Mouse (Mus musculus): ENCODE results near the gene Galk2. TPM values are rescaled to one million over a fixed set of nuclear protein-coding genes. Genes with fewer than 3 reads are reported as not detected.
A peak's percentile ranks its signal among the peaks of the same experiment; 100 is the strongest.

Galk2 gene
- total and polyA plus RNA-seq, 3 experiments: 3.1 to 65.0 (median 21.3) TPM

- Histone ChIP-seq H3K36me3 (replicated peaks) (peaks cover 49% of the 10 kb centered on the region), H3K9me3 (replicated peaks) (no peaks in the 10 kb centered on the region; the same call in 1 of the 2 replicates), H3K4me1 (ENCODE audit: insufficient read depth, low read depth, low read length) (peaks cover 19% of the 10 kb centered on the region), H3K4me3 (ENCODE audit: low read depth, low read length) (no peak overlapping the region), H3K27me3 (ENCODE audit: insufficient read depth, low read length) (no peaks in the 10 kb centered on the region)
- no peak for ATAC-seq (ENCODE audit: extremely low read depth, insufficient number of reproducible peaks, low FRiP score, poor library complexity, severe bottlenecking)
- DNase-seq (ENCODE audit: low spot score): no peak
- TF ChIP-seq CTCF (IDR thresholded peaks at IDR 0.05; ENCODE audit: low read depth, low read length) (no peak), TAL1 (conservative IDR thresholded peaks at IDR 0.05; ENCODE audit: low read depth, low read length) (no peak), POLR2AphosphoS5 (IDR thresholded peaks at IDR 0.05; ENCODE audit: insufficient replicate concordance, low read depth, low read length) (no peak), GATA1 (IDR thresholded peaks at IDR 0.05; ENCODE audit: borderline replicate concordance, low read length) (no peak), GATA2 (IDR thresholded peaks at IDR 0.05; ENCODE audit: borderline replicate concordance, low read depth, low read length) (no peak)
Measured at GRCm38 (mm10) chr2:125906407-125907066, 47.6 kb downstream of the Galk2 start.

- no peak for DNase-seq (ENCODE audit: low spot score)
- TF ChIP-seq TAL1 (conservative IDR thresholded peaks at IDR 0.05; ENCODE audit: low read depth, low read length) (peak; percentile 20; the same call in 1 of the 2 replicates), CTCF (IDR thresholded peaks at IDR 0.05; ENCODE audit: low read depth, low read length) (no peak), GATA2 (IDR thresholded peaks at IDR 0.05; ENCODE audit: borderline replicate concordance, low read depth, low read length) (no peak)
- ATAC-seq (ENCODE audit: extremely low read depth, insufficient number of reproducible peaks, low FRiP score, poor library complexity, severe bottlenecking): peak; percentile 85
- no peaks in the 10 kb centered on the region for H3K27me3 ChIP-seq (ENCODE audit: insufficient read depth, low read length)
- peaks cover 15% of the 10 kb centered on the region for H3K4me1 ChIP-seq (ENCODE audit: insufficient read depth, low read depth, low read length)
- H3K4me3 ChIP-seq (ENCODE audit: low read depth, low read length): no peak overlapping the region
- H3K36me3 ChIP-seq (replicated peaks): peaks cover 50% of the 10 kb centered on the region
- H3K9me3 ChIP-seq (replicated peaks): no peaks in the 10 kb centered on the region; the same call in 1 of the 2 replicates
Measured at GRCm38 (mm10) chr2:125907580-125908255, 48.8 kb downstream of the Galk2 start.

DNA sequence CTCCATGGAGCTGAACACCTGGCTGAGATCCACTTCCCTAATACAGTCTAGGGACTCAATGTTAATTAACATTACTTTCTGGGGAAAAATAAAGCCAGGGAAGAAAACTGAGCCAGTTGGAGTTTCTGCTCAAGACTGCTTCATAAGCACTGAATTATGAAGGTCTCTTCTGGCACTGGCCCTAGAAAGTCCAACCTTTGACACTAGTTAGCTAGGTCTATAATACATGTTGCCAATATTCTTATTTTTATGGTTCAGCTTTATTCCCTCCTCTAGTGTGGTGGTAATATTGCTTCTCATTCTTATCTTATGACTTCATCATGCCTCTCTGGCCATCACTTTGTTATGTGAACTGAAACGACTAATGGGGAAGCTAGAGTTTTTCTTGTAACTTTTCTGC is 55.3 kb downstream of the Galk2 start:
- ATAC-seq (ENCODE audit: extremely low read depth, insufficient number of reproducible peaks, low FRiP score, poor library complexity, severe bottlenecking) (no peak), DNase-seq (ENCODE audit: low spot score) (no peak)
- Histone ChIP-seq H3K4me1 (ENCODE audit: insufficient read depth, low read depth, low read length) (peaks cover 20% of the 10 kb centered on the region), H3K36me3 (replicated peaks) (peaks cover 38% of the 10 kb centered on the region), H3K9me3 (replicated peaks) (no peaks in the 10 kb centered on the region), H3K4me3 (ENCODE audit: low read depth, low read length) (no peak overlapping the region), H3K27me3 (ENCODE audit: insufficient read depth, low read length) (no peaks in the 10 kb centered on the region)
- TF ChIP-seq GATA2 (IDR thresholded peaks at IDR 0.05; ENCODE audit: borderline replicate concordance, low read depth, low read length) (no peak), CTCF (IDR thresholded peaks at IDR 0.05; ENCODE audit: low read depth, low read length) (no peak), GATA1 (IDR thresholded peaks at IDR 0.05; ENCODE audit: borderline replicate concordance, low read length) (no peak), POLR2AphosphoS5 (IDR thresholded peaks at IDR 0.05; ENCODE audit: insufficient replicate concordance, low read depth, low read length) (no peak)

- peak; percentile 49; the same call in 1 of the 2 replicates for ATAC-seq (ENCODE audit: extremely low read depth, insufficient number of reproducible peaks, low FRiP score, poor library complexity, severe bottlenecking)
- H3K4me3 ChIP-seq (ENCODE audit: low read depth, low read length): no peak overlapping the region
- DNase-seq (ENCODE audit: low spot score): no peak
- no peaks in the 10 kb centered on the region for H3K9me3 ChIP-seq (replicated peaks)
- no peaks in the 10 kb centered on the region for H3K27me3 ChIP-seq (ENCODE audit: insufficient read depth, low read length)
- TF ChIP-seq GATA2 (IDR thresholded peaks at IDR 0.05; ENCODE audit: borderline replicate concordance, low read depth, low read length) (no peak), GATA1 (IDR thresholded peaks at IDR 0.05; ENCODE audit: borderline replicate concordance, low read length) (no peak)
- H3K4me1 ChIP-seq (ENCODE audit: insufficient read depth, low read depth, low read length): peaks cover 20% of the 10 kb centered on the region
- peaks cover 33% of the 10 kb centered on the region for H3K36me3 ChIP-seq (replicated peaks)
Measured at GRCm38 (mm10) chr2:125914713-125915112, 55.8 kb downstream of the Galk2 start.

- no peaks in the 10 kb centered on the region for H3K9me3 ChIP-seq (replicated peaks)
- ATAC-seq (ENCODE audit: extremely low read depth, insufficient number of reproducible peaks, low FRiP score, poor library complexity, severe bottlenecking) (no peak), DNase-seq (ENCODE audit: low spot score) (no peak)
- H3K36me3 ChIP-seq (replicated peaks): peaks cover 37% of the 10 kb centered on the region
- H3K4me1 ChIP-seq (ENCODE audit: insufficient read depth, low read depth, low read length): peaks cover 20% of the 10 kb centered on the region
- TF ChIP-seq TAL1 (conservative IDR thresholded peaks at IDR 0.05; ENCODE audit: low read depth, low read length) (no peak), POLR2AphosphoS5 (IDR thresholded peaks at IDR 0.05; ENCODE audit: insufficient replicate concordance, low read depth, low read length) (no peak), CTCF (IDR thresholded peaks at IDR 0.05; ENCODE audit: low read depth, low read length) (no peak), GATA1 (IDR thresholded peaks at IDR 0.05; ENCODE audit: borderline replicate concordance, low read length) (no peak), GATA2 (IDR thresholded peaks at IDR 0.05; ENCODE audit: borderline replicate concordance, low read depth, low read length) (no peak)
- no peaks in the 10 kb centered on the region for H3K27me3 ChIP-seq (ENCODE audit: insufficient read depth, low read length)
- no peak overlapping the region for H3K4me3 ChIP-seq (ENCODE audit: low read depth, low read length)
Measured at GRCm38 (mm10) chr2:125916652-125917296, 57.9 kb downstream of the Galk2 start.

- ATAC-seq (ENCODE audit: extremely low read depth, insufficient number of reproducible peaks, low FRiP score, poor library complexity, severe bottlenecking) (no peak), DNase-seq (ENCODE audit: low spot score) (no peak)
- peaks cover 37% of the 10 kb centered on the region for H3K36me3 ChIP-seq (replicated peaks)
Measured at GRCm38 (mm10) chr2:125917297-125917679, 58.4 kb downstream of the Galk2 start.

More at GRCm38 (mm10) chr2:125917297-125917679, 58.4 kb downstream of the Galk2 start:
- no peak for TF ChIP-seq POLR2AphosphoS5 (IDR thresholded peaks at IDR 0.05; ENCODE audit: insufficient replicate concordance, low read depth, low read length)
- TF ChIP-seq TAL1 (conservative IDR thresholded peaks at IDR 0.05; ENCODE audit: low read depth, low read length): no peak
- no peak for TF ChIP-seq GATA2 (IDR thresholded peaks at IDR 0.05; ENCODE audit: borderline replicate concordance, low read depth, low read length)
- TF ChIP-seq CTCF (IDR thresholded peaks at IDR 0.05; ENCODE audit: low read depth, low read length): no peak
- TF ChIP-seq GATA1 (IDR thresholded peaks at IDR 0.05; ENCODE audit: borderline replicate concordance, low read length): no peak
- Histone ChIP-seq H3K4me1 (ENCODE audit: insufficient read depth, low read depth, low read length) (peaks cover 22% of the 10 kb centered on the region), H3K9me3 (replicated peaks) (no peaks in the 10 kb centered on the region), H3K27me3 (ENCODE audit: insufficient read depth, low read length) (no peaks in the 10 kb centered on the region), H3K4me3 (ENCODE audit: low read depth, low read length) (no peak overlapping the region)
